Mouse (Mus musculus) heart, adult 11 months (tissue): ENCODE results near the gene Adamts15.
A peak's percentile ranks its signal among the peaks of the same experiment; 100 is the strongest.

Experiments used
- DNase-seq: peaks from one replicate; pipeline ENCODE4 v3.0.0; 2022

Adamts15 gene

DNA sequence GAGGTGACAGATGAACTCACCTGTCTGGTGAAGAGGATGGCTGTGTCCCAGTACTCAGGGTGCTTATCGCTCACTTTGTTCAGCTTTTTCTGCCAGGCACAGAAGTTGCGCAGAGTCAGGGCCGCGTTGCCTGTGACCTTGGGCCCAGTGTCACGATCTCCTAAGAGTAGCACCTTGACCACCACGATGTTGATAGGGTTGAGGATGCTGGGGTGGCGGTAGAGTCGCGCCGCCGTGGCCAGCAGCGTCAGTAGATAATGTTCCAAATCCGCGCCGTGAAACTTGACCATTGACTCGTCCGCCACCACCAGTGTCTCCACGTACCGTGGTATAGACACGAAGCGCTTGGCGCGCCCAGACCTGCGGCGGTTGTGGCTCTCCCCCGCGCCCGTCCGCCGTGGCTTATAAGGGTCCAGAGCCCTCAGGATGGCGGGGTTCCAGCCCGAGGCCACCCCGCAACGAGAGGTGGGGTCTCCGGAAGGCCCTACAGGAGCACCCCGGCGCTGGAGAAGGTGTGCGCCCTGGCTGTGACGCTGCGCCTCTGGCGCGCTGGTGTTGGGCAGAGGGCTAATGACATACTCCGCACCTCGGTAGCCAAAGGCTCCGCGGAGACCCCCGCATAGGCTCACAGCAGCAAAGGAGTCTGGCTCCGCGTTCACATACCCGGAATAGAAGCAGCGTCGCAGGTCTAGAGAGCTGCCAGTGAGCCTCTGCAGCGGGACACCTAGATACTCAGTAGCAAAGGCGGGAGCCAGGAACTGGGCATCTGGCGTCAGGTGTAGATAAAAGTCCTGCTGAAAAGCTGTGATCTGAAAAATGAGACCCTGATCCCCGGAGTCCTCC lies 770 bp downstream of the Adamts15 start:
- DNase-seq = peak; percentile 91

- DNase-seq = peak; percentile 97
Observed at GRCm38 (mm10) chr9:30920736-30921135, 1.5 kb downstream of the Adamts15 start.

- peak; percentile 96 for DNase-seq
Observed at GRCm38 (mm10) chr9:30919686-30920085, 2.6 kb downstream of the Adamts15 start.

GRCm38 (mm10) chr9:30918466-30919356 lies 3.5 kb downstream of the Adamts15 start:
- peak; percentile 94 for DNase-seq

DNA sequence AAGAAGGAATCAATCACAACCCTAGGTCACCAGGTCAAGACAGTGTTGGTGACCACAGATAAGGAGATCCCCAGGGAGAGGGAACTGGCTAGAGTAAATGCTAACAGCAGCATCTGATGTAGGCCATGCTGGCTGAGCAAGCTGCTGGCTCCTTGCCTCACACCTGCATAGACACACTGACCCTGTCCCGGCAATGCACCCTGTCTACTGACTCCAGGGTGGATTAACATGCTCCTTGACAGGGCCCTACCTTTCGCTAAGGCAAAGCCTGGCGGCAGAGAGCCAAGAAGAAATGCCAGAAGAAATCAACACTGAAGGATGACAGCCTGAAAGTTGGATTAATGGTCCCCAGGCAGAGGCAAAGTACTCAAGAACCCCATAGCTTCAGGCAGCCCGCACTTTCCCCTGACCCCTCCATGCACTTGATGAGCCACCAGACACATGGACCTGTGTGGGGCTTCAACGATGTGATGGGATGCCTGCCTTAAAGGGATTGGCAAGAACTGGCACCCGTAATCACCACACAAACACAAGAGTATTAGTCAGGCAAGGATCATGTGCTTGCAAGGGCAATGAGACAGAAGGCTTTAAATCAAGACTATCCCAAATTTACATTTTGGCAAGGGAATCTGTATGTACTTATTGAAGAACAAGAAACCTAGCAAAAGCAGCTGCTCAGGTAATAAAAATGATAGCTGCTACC lies 5.8 kb downstream of the Adamts15 start:
- DNase-seq = no peak

DNA sequence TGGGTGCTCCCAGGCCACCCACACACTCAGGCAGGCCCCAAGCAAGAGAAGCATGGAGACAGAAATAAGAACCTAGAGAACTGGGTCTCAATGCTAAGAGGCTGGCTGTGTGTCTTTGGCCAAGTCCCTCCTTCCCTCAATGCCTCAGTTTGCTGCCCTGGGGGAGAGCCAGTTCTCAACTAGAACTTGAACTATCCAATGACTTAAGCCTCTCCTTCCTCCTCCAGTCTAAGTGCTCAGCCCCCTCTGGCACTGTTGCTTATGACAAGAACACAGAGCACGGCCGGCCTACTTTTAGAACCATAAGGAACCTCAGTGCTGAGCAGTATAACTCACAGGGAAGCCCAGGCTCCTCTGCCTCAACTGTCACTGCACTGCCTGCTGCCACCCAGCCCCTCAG lies 8.0 kb downstream of the Adamts15 start:
- no peak for DNase-seq

DNA sequence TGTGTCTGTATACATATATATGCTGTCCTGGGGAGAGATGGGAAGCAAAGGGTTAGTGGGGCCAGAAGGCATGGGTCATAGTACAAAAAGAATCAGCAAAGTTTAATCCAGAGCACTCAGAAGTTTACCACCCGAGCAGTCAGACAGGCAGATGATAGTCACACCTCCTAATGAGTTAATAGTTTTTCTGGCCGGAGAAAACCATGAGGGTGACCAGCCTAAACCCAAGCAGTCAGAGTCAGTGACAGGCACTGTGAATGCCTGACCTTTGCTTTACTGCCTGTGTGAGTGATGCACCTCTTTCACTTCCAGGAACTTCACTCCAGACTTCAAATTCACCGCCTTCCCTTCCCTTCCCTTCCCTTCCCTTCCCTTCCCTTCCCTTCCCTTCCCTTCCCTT lies 8.8 kb downstream of the Adamts15 start:
- DNase-seq = no peak

DNA sequence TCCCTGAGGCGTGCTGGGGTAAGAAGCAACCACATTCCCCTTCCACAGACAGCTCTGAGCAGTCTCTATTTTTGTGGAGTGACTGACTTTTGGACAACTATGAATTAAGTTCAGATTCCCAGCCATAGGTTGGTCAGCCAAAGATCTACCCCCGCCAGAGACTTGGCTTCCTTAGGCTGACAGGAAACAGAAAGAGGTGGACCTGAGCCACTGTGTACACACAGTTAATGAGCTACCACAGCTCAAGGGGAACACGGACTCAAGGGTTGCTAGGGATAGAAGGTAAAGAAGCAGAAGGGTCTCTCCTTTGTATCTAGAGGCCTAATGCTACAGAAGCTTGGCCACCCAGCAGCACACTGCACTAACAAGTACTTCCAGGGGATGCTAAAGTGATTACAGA lies 10.1 kb downstream of the Adamts15 start:
- DNase-seq = no peak

- DNase-seq = no peak
Observed at GRCm38 (mm10) chr9:30910491-30910890, 11.8 kb downstream of the Adamts15 start.

- no peak for DNase-seq
Observed at GRCm38 (mm10) chr9:30908973-30909372, 13.3 kb downstream of the Adamts15 start.

DNA sequence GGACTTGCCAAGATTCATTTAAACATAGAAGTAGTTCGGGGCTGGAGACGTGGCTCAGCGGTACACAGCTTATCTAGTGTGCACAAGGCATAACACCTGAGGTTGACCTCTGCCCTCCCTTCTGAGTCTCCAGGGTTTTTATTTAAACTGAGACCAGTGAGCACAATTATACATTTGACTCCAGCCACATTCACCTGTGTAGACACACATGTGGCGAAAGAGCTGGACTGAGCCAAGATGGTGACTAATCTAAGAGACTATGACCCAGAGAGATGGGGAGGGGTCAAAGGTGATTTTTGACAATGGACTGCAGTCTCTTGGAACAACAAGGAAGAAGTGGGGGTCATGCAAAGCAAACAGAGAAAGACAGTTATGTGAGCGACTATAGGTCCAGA lies 14.0 kb downstream of the Adamts15 start:
- no peak for DNase-seq

- peak; percentile 80 for DNase-seq
Observed at GRCm38 (mm10) chr9:30907677-30908295, 14.5 kb downstream of the Adamts15 start.

DNA sequence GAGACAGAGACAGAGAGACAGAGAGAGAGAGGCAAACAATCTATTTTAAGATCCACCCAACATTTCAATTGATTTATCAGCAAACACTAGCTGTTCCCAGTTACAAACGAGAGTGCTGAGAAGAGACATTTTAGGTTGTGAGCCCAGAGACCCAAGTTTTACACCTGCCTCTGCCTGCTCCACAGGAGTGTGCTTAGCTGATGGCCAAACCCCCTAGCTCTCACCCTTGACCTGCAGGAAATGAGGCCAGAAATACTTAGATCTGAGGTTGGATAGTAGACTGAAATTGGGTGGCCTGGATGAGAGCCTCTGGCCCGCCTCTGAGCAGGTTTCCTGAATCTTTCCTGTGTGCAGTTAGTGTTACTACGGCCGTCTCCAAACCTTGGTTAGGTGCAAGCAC lies 15.8 kb downstream of the Adamts15 start:
- DNase-seq = peak; percentile 49

DNA sequence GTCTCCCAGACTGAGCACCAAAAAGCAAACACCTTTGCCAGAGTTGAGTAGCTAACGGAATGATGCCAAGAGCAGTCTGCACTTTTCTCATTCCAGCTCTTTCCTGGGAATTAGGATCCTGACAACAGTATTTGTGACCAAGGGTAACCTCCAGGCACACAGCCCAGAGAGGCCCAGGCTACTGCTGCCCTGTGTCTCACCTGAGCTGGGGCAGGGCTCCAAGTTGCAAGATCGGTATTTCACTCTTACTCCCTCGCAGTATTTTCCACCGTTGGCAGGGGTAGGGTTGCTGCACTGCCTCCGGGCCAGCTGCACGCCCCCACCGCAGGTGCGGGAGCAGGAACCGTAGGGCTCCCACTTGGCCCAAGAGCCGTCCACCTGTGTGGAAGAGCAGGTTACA lies 16.4 kb downstream of the Adamts15 start:
- peak; percentile 90 for DNase-seq

DNA sequence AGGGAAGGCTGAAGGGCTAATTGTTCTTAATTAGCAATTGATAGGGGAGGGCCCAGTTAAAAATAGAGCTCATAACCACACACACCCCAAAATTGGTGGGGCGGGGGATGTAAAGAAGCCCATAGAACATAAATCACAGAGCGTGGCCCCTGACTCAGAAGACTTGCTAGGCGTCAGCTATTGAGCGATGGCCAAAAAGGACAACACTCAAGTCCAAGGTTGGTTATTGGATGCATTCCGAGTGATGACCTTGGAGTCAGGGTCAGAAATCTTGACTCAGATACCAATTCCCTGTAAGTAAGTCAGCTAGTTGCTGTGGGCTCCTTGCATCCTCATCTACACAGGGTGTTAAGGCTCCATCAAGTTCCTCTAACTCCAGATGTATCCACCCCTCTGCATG lies 19.0 kb downstream of the Adamts15 start:
- peak; percentile 77 for DNase-seq

DNA sequence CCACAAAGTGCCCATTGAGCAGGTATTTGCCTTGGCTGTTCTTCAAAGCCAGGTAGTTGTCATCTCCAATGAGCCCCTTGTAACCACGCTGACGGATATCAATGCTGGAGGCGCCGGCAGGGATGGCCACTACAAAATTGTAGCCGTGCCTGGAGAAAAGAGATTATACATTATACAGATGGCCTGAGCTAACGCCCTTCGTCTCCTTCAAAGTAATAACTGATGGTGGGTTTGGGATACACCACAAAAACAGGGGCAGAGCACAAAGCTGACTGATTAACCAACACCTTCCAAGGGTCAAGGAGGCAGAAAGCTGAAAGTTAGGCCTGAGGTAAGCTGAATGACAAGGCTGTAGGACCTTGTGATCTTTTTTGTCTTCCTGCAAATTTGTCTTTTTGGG lies 19.6 kb downstream of the Adamts15 start:
- no peak for DNase-seq

DNA sequence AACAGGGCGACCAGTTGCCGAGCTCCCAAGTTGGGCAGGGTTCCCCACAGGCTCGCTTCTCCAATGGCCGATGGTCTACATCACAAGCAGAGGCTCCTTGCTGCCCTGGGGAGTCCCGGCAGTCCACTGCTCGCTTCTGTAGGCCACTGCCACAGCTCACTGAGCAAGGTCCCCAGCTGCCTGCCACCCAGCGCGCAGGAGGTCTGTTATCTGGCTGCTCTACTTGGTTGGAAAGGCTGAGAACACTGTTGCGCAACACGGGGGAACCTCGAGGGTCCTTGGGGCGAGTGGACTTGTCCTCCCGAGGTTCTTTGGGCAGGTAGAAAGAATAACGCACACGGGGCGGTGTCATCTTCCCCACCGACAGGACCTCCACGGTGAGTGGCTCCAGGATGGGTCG lies 20.1 kb downstream of the Adamts15 start:
- peak; percentile 89 for DNase-seq

DNA sequence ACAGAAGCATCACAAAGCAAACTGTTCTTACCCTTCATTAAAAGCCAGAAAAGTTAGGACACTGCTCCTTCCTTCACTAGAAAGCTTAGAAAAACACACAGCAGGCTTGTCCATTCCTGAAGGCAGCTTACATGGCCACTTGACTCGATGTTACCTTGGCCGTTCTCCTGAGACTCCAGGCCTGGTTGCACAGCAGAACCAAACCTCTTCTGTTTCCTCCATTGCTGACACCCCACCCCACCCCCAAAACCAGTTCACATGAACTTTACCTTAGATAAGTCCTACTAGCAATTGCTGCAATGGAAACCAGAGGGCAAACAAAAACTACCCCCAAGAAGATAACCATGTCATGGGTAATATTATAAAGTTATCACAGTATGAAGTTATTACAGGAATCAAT lies 25.1 kb downstream of the Adamts15 start:
- DNase-seq = peak; percentile 29

DNA sequence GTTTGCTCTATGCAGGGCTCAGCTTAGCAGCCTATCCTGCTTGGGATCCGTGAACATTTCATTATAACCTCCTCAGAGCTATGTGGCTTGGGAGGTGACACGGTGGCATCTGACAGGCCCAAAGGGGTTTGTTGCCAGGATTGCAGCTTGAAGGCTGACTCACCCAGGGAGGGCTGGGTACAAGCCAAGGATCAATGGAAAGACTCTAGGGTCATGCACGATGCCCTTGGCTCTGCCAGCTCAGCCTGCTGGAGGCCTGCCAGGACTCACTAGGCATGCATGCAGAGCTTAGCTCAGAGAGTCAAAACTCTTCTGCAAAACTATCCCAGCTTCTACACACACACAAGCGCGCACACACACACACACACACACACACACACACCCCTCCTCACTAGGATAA lies 25.5 kb downstream of the Adamts15 start:
- peak; percentile 98 for DNase-seq

DNA sequence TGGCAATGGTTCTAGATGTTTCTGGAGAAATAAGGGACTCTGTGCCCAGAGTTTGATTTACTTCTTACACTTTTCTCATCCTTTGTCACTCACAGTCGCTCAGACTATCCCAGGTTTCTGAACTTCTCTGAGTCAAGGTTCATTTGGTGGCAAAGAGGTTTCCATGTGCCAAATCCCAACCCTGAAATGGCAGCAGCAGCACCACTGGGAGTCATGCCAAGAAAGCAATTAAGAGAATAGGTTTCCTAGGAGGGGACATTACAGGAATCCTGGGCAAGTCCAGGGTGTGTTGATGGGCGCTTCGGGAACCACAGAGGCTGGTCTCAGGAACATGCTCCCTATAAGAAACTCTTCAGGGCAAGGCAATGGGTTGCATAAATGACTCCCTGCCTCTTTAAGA lies 26.6 kb downstream of the Adamts15 start:
- DNase-seq = peak; percentile 92

GRCm38 (mm10) chr9:30886276-30886675 lies 36.0 kb downstream of the Adamts15 start:
- peak; percentile 25 for DNase-seq

GRCm38 (mm10) chr9:30880553-30880952 lies 41.7 kb downstream of the Adamts15 start:
- no peak for DNase-seq

DNA sequence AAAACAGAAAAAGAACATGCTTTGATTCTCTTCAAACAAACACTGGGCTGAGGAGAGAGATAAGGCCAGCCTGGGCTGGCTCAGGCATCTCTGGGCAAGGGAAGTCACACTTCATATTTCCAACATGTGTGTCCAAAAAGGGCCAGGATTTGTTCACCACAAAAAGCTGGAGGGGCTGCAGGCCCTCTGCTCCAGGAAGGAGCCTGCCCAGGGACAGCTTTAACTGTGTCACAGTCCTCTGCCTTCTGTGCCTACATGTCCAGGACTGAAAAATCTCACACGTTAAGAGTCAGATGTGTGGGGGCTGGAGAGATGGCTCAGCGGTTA lies 42.3 kb downstream of the Adamts15 start:
- no peak for DNase-seq
